Mouse (Mus musculus) cerebellum, adult 2 months (tissue): ENCODE measurements at regions not wholly inside any gene's neighbourhood (a gene's known extent, or its start where the extent isn't known, plus 50 kb on each side); places are given as distances from the start of the nearest gene placed in this dataset.

Source experiments
- CTCF ChIP-seq: fragments of 200-500 bp; IDR thresholded peaks from 2 replicates; pipeline ENCODE4 v1.5.1; 2011; ENCODE audit warnings: low read depth, mild to moderate bottlenecking, control low read depth, low read length, moderate library complexity, borderline replicate concordance; ENCODE audit not compliant: insufficient read depth
- POLR2A ChIP-seq: fragments of 200-500 bp; IDR thresholded peaks from 2 replicates; pipeline ENCODE4 v1.6.1; 2011; ENCODE audit warnings: low read length, control low read depth, borderline replicate concordance; ENCODE audit not compliant: insufficient read depth

GRCm38 (mm10) chrX:103551304-103551703, 79.1 kb upstream of the Zcchc13 start:
- TF ChIP-seq CTCF (no peak), POLR2A (no peak)
